8 mouse cellular contexts compared by ENCODE assay signal in genomic region chr11:104607491-104608245, GRCm38 (mm10). TPM values are rescaled to one million over a fixed set of nuclear protein-coding genes. Genes with fewer than 3 reads are reported as not detected.
DNase-seq lines count a peak whose midpoint lies in the region.

Gene Itgb3 (plus strand): TSS chr11:104608000.

- peaks cover 12% of the 10 kb centered on the region for H3K4me1 ChIP-seq in limb, embryonic 10.5 days
- peaks cover 23% of the 10 kb centered on the region for H3K4me1 ChIP-seq in midbrain, embryonic 10.5 days

- peak within 1 kb of the TSS; percentile 66 for H3K4me3 ChIP-seq in limb, embryonic 10.5 days
- peak within 1 kb of the TSS; percentile 65 for H3K4me3 ChIP-seq in midbrain, embryonic 10.5 days

- no peaks in the 10 kb centered on the region for H3K9me3 ChIP-seq in limb, embryonic 10.5 days (replicated peaks)
- no peaks in the 10 kb centered on the region for H3K9me3 ChIP-seq in midbrain, embryonic 10.5 days (replicated peaks)

- DNase-seq in ZHBTc4 (ENCODE audit: low read depth, low spot score): peak; percentile 89
- peak; percentile 51 to 60 for DNase-seq in cerebellum, postnatal 4 days (ENCODE audit: low spot score in 2 of 2)
- DNase-seq in gastrocnemius, postnatal 14 days: peak; percentile 81
- DNase-seq in induced T-regulatory cell, adult 2 months (ENCODE audit: low read depth): peak; percentile 87
- peak; percentile 85 for DNase-seq in limb, embryonic 10.5 days (ENCODE audit: low spot score)
- peak; percentile 83 for DNase-seq in midbrain, embryonic 10.5 days (ENCODE audit: low spot score)
- peak; percentile 65 for DNase-seq in right cerebral cortex, postnatal 4 days
- no peak for DNase-seq in c-Kit-positive CD71-positive TER-119-positive erythroid progenitor cells, embryonic 14.5 days (ENCODE audit: low spot score)

- H3K27me3 ChIP-seq in limb, embryonic 10.5 days (ENCODE audit: low read depth, poor library complexity, severe bottlenecking): peaks cover 59% of the 10 kb centered on the region
- H3K27me3 ChIP-seq in midbrain, embryonic 10.5 days (ENCODE audit: low read depth, poor library complexity, severe bottlenecking): peaks cover 77% of the 10 kb centered on the region

- no peaks in the 10 kb centered on the region for H3K36me3 ChIP-seq in limb, embryonic 10.5 days
- H3K36me3 ChIP-seq in midbrain, embryonic 10.5 days: no peaks in the 10 kb centered on the region

- WGBS in limb, embryonic 10.5 days: under 1% methylated on average over 50 of the region's 51 CpGs
- 1% methylated on average over 50 of the region's 51 CpGs for WGBS in midbrain, embryonic 10.5 days

- intact Hi-C loops in gastrocnemius, postnatal 14 days (cut with DNase I; ENCODE audit: low total_unique reads): no loop called here

- H3K27ac ChIP-seq in limb, embryonic 10.5 days: peak within 1 kb of the TSS; percentile 61
- peak within 1 kb of the TSS; percentile 53; the same call in 1 of the 2 replicates for H3K27ac ChIP-seq in midbrain, embryonic 10.5 days (replicated peaks)

RNA-seq across cellular contexts. Expression of gene Itgb3, which starts in this region (rescaled TPM):
- total RNA-seq in gastrocnemius, postnatal 14 days (2021): 1 to 10 TPM; 2.2 to 4.0 TPM
- 2.6 and 2.7 TPM in 2 replicates for polyA plus RNA-seq in limb, embryonic 10.5 days (2016; fragmentation: Nextera tagmentation; extraction: Ambion mirVana)
- polyA plus RNA-seq in midbrain, embryonic 10.5 days (2016; fragmentation: Nextera tagmentation; extraction: Ambion mirVana): 3.7 and 4.7 TPM in 2 replicates
